Mouse (Mus musculus): ENCODE results near the gene Tas2r115.
"Not testable (repeated sequence)": the region's sequence is repeated elsewhere in the genome, so short reads cannot be mapped to it uniquely, and the experiment has no call there.

Tas2r115 gene

DNA sequence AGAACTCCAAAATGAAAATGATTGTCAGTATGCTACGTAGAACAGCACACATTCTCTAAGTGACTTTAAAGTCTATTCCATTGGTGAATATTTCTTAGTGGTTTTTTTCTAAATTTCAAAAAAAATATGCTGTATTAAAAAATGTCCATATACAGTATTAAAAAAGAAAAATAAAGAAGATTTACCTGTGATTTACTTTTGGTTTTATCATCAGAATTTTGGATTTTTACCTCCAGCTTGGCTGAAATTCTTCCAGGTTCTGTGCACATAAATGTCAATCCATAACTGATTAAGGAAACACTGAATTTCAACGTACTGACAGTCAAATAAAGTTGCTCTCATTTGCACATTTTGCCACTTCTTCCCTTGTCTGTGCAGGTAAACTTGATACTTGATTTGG lies at the start of gene Tas2r115:
TSS of gene Tas2r115 (minus strand) at position 101 of the 400 bp plus-strand sequence.
- no peak for DNase-seq (ENCODE audit: low spot score in 2 of 2)

DNA sequence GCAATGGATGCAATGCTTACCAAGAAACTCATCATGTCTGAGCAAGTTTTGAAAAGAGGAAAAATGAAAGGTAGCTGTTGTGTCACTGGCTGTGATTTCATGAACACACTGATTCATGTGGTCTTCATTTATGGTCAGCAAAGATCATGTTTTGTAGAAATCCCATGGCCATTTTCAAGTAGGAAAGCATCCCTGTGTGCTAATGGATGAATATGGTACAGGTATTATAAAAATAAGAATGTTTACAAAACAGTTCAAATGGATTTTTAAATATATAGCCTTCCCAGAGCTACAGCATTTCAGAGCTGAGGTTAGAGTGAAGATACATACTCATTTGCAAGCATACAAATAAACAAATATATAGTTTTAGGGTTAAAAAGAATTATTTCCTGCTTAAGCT lies 40.2 kb upstream of the Tas2r115 start, which contains the start of gene Tas2r136:
TSS of gene Tas2r136 (minus strand) at position 101 of the 400 bp plus-strand sequence.
- no peak for DNase-seq (ENCODE audit: low spot score in 2 of 2)

DNA sequence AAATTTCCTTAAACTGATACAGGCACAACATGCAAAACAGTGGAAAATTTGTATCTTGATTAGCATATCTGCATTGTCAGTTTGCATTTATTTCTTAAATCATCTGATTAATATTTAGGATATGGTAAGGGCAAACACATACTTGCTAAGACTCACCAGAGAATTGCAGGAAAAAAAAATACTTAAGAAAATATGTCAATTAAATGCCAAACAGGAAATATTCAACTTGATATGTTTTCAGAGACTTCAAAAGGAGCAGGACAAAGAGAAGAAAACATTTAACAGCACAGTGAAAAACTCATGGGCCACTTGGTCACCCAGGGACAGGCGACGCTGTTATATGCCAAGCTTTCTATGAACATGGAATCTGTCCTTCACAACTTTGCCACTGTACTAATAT lies 24.0 kb upstream of the Tas2r115 start, which contains the start of gene Tas2r102:
TSS of gene Tas2r102 (plus strand) at position 301 of the 400 bp plus-strand sequence.
- DNase-seq (ENCODE audit: low spot score in 2 of 2) = no peak

DNA sequence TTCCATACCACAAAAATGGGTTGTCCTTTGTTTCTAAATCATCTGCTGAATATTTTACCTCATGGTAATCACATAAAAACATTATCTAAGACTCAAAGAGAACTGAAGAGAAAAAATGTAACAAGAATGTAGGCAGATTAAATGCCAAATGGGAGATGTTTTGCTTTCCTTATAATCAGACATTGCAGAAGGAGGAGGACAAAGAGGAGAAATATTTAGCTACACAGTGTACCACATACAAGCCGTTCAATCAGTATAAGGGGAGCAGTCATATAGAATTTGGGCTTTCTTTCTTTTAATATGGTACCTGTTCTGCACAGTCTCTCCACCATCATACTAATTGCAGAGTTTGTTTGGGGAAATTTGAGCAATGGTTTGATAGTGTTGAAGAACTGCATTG lies 16.6 kb upstream of the Tas2r115 start, which contains the start of gene Tas2r124:
TSS of gene Tas2r124 (plus strand) at position 301 of the 400 bp plus-strand sequence.
- DNase-seq (ENCODE audit: low spot score in 2 of 2) = no peak

DNA sequence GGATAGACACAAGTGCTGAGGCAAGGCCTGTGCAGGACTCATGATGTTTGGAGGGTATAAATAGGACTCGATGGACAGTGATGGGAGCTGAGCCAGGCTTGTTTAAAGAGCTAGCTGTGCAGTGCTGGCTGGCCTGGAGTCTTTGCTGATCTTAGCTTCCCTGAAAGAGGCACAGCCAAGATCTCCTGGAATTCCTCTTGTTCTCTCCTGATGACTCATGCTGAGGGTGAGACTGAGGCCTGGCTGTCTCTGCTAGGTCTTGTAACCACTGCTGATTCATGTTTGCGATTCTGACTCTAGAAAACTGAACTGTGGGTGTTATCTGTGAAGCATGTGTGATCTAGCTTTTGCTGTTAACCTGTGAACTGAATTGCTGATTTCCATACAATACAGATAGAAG lies 12.4 kb upstream of the Tas2r115 start:
- no peak for DNase-seq (ENCODE audit: low spot score in 2 of 2)

DNA sequence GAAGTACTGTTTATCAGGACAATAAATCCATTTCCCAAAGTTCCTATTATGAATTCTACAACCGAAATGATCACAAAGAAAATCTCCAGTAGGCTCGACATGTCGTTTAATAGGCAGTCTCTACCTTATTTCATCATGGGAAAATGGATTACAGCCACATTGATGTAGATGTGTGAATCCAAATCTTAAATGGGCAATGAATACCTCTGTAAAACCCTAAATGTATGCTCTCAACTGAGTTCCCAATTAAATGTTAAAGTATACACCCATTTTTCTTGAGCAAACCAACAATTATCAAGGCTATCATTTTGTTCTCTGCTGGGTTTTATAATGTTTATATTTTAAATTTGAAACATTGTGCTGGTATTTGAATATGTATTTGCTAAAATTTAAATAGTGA lies 26.0 kb downstream of the Tas2r115 start, which contains the start of gene Tas2r122:
TSS of gene Tas2r122 (minus strand) at position 101 of the 400 bp plus-strand sequence.
- no peak for DNase-seq (ENCODE audit: low spot score in 2 of 2)

DNA sequence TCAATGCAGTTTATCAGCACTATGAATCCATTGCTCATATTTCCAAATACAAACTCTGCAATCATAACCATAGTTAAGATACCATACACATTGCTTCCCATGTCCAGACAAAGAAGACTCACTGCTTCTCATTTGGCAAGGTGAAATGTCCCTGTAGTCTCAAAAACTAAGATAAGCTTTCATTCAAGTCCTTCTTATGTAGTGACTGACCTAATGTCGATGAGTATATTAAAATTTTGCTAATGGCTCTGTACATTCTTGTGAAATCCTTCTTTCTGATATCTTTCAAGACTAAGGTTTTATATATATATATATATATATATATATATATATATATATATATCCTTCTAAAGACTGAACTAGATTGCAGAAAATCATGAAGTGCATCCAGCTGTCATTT lies 36.9 kb downstream of the Tas2r115 start, which contains the start of gene Tas2r121:
TSS of gene Tas2r121 (minus strand) at position 101 of the 400 bp plus-strand sequence.
- no peak for DNase-seq (ENCODE audit: low spot score in 2 of 2)

DNA sequence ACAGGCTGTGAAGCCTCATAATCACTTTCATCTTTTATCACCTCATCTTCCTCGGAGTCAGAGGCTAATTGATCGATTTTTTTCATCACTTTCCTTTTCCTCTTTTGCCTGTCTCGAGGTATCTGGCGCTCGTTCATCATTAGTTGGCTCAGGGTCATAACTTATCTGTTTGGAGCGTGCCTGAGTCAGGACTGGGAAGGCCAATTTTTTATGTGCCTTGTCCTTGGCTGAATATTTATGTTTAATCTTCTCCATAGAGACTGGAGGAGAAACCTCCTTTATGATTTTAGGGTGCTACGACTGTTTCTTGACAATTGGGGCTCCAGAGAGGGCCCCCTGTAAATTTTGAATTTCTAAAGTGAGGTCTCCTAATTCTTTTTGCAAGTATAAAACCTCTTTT lies 46.2 kb downstream of the Tas2r115 start:
- DNase-seq (ENCODE audit: low spot score in 2 of 2) = not testable (repeated sequence)
